Mouse (Mus musculus): ENCODE measurements at regions not wholly inside any gene's neighbourhood (a gene's known extent, or its start where the extent isn't known, plus 50 kb on each side); places are given as distances from the start of the nearest gene placed in this dataset.

DNA sequence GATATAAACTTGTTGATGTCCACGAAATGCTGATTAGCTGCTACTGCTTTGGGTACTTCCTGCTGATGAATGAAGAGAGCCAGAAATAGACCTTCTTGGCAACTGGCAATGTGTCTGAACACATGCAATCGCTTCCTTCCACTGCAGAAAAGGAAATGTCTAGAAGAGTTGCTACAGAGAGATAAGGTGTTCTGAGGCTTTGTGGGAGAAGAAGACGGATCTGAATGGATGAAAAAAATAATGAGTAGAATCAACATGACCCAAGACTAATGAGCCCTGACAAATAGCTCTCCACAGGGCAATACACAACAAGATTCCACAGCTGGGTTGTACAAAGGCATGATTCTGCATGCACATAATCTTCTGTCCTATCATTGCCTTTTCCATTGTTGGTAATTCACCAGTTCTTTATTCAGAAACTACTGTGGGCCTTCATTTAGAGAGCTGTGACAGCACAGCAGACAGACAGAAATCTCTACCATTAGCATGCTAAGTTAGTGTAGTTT is 268.7 kb upstream of the Klf6 start:
- Histone ChIP-seq H3K36me3 (replicated peaks; ENCODE audit: control insufficient read depth, insufficient read depth) (no peaks in the 10 kb centered on the region), H3K9me3 (ENCODE audit: control insufficient read depth, low read length) (no peaks in the 10 kb centered on the region), H3K4me3 (replicated peaks; ENCODE audit: low read length) (no peak overlapping the region), H3K27me3 (ENCODE audit: control insufficient read depth, insufficient read depth, low read length) (no peaks in the 10 kb centered on the region), H3K9ac (no peak overlapping the region), H3K4me2 (replicated peaks) (no peak overlapping the region), H3K27ac (no peak overlapping the region), H3K4me1 (replicated peaks; ENCODE audit: control insufficient read depth, insufficient read depth, low read length) (no peaks in the 10 kb centered on the region)
- ATAC-seq (ENCODE audit: low FRiP score) (no peak), DNase-seq (ENCODE audit: low spot score) (no peak)
- 43% methylated on average over 3 of the region's 3 CpGs for WGBS

DNA sequence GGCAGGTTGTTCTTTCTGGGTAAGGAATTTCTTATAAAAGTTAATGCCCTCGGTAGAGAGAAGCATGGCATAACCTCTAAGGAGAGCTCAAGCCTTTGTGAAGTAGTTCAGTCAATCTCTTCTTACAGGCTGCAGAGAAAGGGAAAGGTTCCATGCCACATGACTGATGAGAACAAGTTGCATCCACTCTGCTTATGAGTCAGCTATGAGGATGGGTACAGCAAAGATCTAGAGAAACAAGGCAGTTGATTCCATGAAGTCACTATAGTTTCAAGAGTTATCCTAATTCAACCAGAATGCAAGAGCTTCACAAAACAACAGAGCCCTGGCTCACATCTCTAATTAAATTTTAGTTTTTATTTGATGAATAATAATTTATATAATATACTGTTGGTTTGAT is 259.6 kb upstream of the Klf6 start:
- WGBS, result 94% methylated on average over 1 of the region's 1 CpGs
- ATAC-seq (ENCODE audit: low FRiP score), result no peak
- H3K4me2 ChIP-seq (replicated peaks), result no peak overlapping the region

DNA sequence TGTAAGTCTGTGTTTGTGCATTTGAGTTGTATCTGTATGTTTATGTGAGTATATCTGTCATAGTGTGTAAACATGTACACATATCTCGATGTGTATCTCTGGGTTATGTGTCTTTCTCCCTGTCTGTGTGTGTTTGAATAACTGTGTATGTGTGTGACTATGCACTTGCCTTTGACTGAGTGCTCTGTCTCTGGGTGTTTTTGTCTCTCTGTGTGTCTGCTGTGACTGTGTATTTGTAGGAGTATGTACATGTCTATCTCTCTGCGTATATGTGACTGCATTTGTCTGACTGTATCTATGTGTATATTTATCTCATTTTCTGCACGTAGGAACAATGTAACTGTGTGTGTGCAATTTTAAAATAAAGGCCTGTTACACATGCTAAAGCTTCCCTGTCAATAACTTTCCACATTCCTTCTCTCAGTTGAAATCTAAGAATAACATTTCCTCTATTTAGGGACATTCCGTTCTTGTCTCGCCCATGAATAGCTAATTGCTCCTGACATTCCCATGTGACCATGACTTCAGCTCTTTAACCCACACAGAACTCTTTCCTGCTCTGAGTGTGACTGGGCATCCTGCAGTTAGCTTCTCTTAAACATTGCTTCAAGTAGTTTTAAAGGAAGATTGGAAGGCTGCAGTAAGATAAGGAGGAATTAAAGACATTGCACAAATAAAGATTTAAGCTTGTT is 257.2 kb upstream of the Klf6 start:
- no peaks in the 10 kb centered on the region for H3K9me3 ChIP-seq (ENCODE audit: control insufficient read depth, low read length)
- no peak overlapping the region for H3K27ac ChIP-seq
- H3K9ac ChIP-seq, result no peak overlapping the region
- H3K4me1 ChIP-seq (replicated peaks; ENCODE audit: control insufficient read depth, insufficient read depth, low read length), result no peaks in the 10 kb centered on the region
- no peak overlapping the region for H3K4me2 ChIP-seq (replicated peaks)
- DNase-seq (ENCODE audit: low spot score) (no peak), ATAC-seq (ENCODE audit: low FRiP score) (no peak)
- no peaks in the 10 kb centered on the region for H3K27me3 ChIP-seq (ENCODE audit: control insufficient read depth, insufficient read depth, low read length)
- H3K4me3 ChIP-seq (replicated peaks; ENCODE audit: low read length), result no peak overlapping the region
- H3K36me3 ChIP-seq (replicated peaks; ENCODE audit: control insufficient read depth, insufficient read depth), result no peaks in the 10 kb centered on the region
- 63% methylated on average over 5 of the region's 5 CpGs for WGBS

More for the DNA sequence above, 259.6 kb upstream of the Klf6 start:
- Histone ChIP-seq H3K4me3 (replicated peaks; ENCODE audit: low read length) (no peak overlapping the region), H3K36me3 (replicated peaks; ENCODE audit: control insufficient read depth, insufficient read depth) (no peaks in the 10 kb centered on the region), H3K27ac (no peak overlapping the region), H3K4me1 (replicated peaks; ENCODE audit: control insufficient read depth, insufficient read depth, low read length) (no peaks in the 10 kb centered on the region), H3K9me3 (ENCODE audit: control insufficient read depth, low read length) (no peaks in the 10 kb centered on the region), H3K27me3 (ENCODE audit: control insufficient read depth, insufficient read depth, low read length) (no peaks in the 10 kb centered on the region), H3K9ac (no peak overlapping the region)
- no peak for DNase-seq (ENCODE audit: low spot score)

DNA sequence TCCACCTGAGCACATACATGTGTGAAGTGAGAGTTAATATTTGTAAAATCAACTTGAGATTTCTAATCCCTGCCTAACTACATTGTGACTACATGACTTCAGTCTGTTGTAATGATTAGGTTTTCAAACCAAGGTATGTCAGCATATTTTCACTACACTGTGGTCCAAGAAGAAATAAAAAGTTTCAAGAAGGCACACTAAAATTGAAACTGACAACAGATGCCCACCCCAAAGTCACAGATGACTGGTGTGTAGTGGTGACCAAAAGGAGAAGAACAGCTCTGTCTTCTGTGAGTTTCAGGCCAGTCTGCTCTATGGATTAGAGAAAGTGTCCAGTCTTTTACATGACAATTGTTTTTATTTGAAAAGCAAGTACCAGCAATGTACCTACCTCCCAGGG is 255.9 kb upstream of the Klf6 start:
- DNase-seq (ENCODE audit: low spot score) (no peak), ATAC-seq (ENCODE audit: low FRiP score) (no peak)
- H3K9ac ChIP-seq, result no peak overlapping the region
- no peak overlapping the region for H3K27ac ChIP-seq
- H3K27me3 ChIP-seq (ENCODE audit: control insufficient read depth, insufficient read depth, low read length), result no peaks in the 10 kb centered on the region
- no peaks in the 10 kb centered on the region for H3K4me1 ChIP-seq (replicated peaks; ENCODE audit: control insufficient read depth, insufficient read depth, low read length)
- no peaks in the 10 kb centered on the region for H3K36me3 ChIP-seq (replicated peaks; ENCODE audit: control insufficient read depth, insufficient read depth)
- H3K4me3 ChIP-seq (replicated peaks; ENCODE audit: low read length), result no peak overlapping the region
- no peak overlapping the region for H3K4me2 ChIP-seq (replicated peaks)
- no peaks in the 10 kb centered on the region for H3K9me3 ChIP-seq (ENCODE audit: control insufficient read depth, low read length)

DNA sequence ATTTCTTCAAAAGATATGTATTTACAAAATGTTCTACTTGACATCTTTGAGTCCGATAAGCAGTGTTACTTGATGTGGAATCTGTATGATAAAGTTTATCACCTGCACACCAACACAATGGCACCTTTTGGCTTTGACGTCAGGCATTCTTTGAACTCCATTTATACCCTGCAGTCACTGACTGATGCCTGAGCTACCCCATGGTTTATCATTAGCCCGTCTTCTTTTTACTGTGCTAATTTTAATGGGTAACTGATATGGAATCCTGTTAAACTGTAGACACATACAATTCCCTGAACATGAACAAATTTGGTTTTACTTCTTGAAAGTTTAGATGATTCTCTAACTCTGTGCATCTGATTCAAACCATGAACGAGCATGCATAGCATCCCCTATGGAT is 253.8 kb upstream of the Klf6 start:
- Histone ChIP-seq H3K4me2 (replicated peaks) (no peak overlapping the region), H3K4me3 (replicated peaks; ENCODE audit: low read length) (no peak overlapping the region), H3K27me3 (ENCODE audit: control insufficient read depth, insufficient read depth, low read length) (no peaks in the 10 kb centered on the region), H3K36me3 (replicated peaks; ENCODE audit: control insufficient read depth, insufficient read depth) (no peaks in the 10 kb centered on the region), H3K9ac (no peak overlapping the region), H3K9me3 (ENCODE audit: control insufficient read depth, low read length) (no peaks in the 10 kb centered on the region), H3K4me1 (replicated peaks; ENCODE audit: control insufficient read depth, insufficient read depth, low read length) (no peaks in the 10 kb centered on the region), H3K27ac (no peak overlapping the region)
- no peak for ATAC-seq (ENCODE audit: low FRiP score)
- no peak for DNase-seq (ENCODE audit: low spot score)
- WGBS, result 83% methylated on average over 4 of the region's 4 CpGs

DNA sequence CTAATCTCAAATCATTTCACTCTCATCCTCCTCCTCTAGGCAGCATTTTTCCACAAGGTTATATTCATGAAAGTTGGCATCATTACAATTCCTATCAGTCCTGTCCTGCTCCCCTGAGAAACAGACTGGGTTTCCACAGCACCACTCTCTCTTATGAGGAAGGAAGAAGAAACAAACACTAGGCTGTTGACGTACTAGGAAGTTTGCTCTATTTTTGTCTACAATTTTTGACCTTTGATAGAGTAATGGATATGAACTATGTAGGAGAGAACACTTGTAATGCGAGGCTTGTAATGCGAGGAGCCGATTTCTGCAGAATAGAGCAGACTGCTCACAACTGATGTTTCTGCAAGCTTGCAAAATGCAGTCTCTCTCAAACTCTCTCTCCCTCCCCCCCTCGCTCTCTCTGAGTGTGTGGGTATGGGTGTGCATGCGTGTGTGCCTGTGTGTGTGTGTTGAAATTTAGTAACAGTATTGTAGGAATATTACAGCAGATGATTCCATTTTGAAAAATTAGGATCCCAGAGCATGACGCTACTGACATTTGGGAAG is 247.0 kb upstream of the Klf6 start:
- Histone ChIP-seq H3K9ac (no peak overlapping the region), H3K36me3 (replicated peaks; ENCODE audit: control insufficient read depth, insufficient read depth) (no peaks in the 10 kb centered on the region), H3K4me3 (replicated peaks; ENCODE audit: low read length) (no peak overlapping the region), H3K9me3 (ENCODE audit: control insufficient read depth, low read length) (no peaks in the 10 kb centered on the region), H3K27ac (no peak overlapping the region), H3K27me3 (ENCODE audit: control insufficient read depth, insufficient read depth, low read length) (no peaks in the 10 kb centered on the region), H3K4me1 (replicated peaks; ENCODE audit: control insufficient read depth, insufficient read depth, low read length) (no peaks in the 10 kb centered on the region), H3K4me2 (replicated peaks) (no peak overlapping the region)
- 0 out of 2 replicates have a peak, but pooled peaks have one; percentile 51 for ATAC-seq (ENCODE audit: low FRiP score)
- no peak for DNase-seq (ENCODE audit: low spot score)
- 78% methylated on average over 7 of the region's 7 CpGs for WGBS

DNA sequence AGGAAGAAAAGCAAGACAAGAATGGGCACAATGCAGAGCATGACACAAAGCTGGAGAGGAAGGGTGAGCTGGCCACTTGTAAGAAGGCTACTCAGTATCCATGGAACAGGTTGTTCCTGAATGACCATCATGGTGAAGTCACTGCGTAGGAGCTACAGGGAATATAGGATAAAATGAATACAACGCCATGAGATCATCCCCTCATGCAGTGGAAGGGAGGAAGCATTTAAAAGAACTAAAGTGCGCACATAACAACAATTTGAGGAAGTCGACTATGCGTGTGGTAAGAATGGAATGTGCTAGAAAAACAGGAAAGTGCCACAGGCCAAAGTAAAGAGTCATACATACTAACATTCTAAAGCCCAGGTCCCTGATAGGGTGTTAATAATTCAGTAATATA is 246.4 kb upstream of the Klf6 start:
- no peak overlapping the region for H3K4me2 ChIP-seq (replicated peaks)
- no peak overlapping the region for H3K27ac ChIP-seq
- H3K4me3 ChIP-seq (replicated peaks; ENCODE audit: low read length), result no peak overlapping the region
- H3K9ac ChIP-seq, result no peak overlapping the region
- H3K27me3 ChIP-seq (ENCODE audit: control insufficient read depth, insufficient read depth, low read length), result no peaks in the 10 kb centered on the region
- no peaks in the 10 kb centered on the region for H3K9me3 ChIP-seq (ENCODE audit: control insufficient read depth, low read length)
- DNase-seq (ENCODE audit: low spot score) (no peak), ATAC-seq (ENCODE audit: low FRiP score) (0 out of 2 replicates have a peak, but pooled peaks have one; percentile 2)
- no peaks in the 10 kb centered on the region for H3K4me1 ChIP-seq (replicated peaks; ENCODE audit: control insufficient read depth, insufficient read depth, low read length)
- H3K36me3 ChIP-seq (replicated peaks; ENCODE audit: control insufficient read depth, insufficient read depth), result no peaks in the 10 kb centered on the region
- WGBS, result 83% methylated on average over 5 of the region's 5 CpGs

DNA sequence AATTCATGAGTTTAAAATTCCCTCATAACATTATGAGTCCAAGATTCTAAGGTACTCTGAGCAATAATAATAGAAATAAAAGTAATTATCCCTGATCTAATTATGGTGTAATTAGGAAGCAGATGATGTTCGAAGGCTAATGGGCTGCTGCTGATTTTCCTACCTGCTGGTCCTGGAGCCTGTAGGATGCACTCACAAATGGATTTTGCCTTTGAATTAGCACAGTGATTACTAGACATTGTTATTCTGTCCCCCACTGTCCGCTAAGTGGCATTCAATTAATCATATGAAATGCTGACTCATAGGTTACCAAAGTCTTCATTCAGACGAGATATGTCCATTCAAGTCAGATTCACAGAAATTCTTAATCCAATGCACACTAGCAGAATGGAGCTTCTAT is 246.0 kb upstream of the Klf6 start:
- H3K4me1 ChIP-seq (replicated peaks; ENCODE audit: control insufficient read depth, insufficient read depth, low read length), result no peaks in the 10 kb centered on the region
- DNase-seq (ENCODE audit: low spot score) (no peak), ATAC-seq (ENCODE audit: low FRiP score) (peak; percentile 57; the same call in 1 of the 2 replicates)
- H3K36me3 ChIP-seq (replicated peaks; ENCODE audit: control insufficient read depth, insufficient read depth), result no peaks in the 10 kb centered on the region
- no peak overlapping the region for H3K27ac ChIP-seq
- no peaks in the 10 kb centered on the region for H3K27me3 ChIP-seq (ENCODE audit: control insufficient read depth, insufficient read depth, low read length)
- H3K9me3 ChIP-seq (ENCODE audit: control insufficient read depth, low read length), result no peaks in the 10 kb centered on the region
- WGBS, result 46% methylated on average over 3 of the region's 3 CpGs
- no peak overlapping the region for H3K4me2 ChIP-seq (replicated peaks)
- no peak overlapping the region for H3K9ac ChIP-seq
- no peak overlapping the region for H3K4me3 ChIP-seq (replicated peaks; ENCODE audit: low read length)

DNA sequence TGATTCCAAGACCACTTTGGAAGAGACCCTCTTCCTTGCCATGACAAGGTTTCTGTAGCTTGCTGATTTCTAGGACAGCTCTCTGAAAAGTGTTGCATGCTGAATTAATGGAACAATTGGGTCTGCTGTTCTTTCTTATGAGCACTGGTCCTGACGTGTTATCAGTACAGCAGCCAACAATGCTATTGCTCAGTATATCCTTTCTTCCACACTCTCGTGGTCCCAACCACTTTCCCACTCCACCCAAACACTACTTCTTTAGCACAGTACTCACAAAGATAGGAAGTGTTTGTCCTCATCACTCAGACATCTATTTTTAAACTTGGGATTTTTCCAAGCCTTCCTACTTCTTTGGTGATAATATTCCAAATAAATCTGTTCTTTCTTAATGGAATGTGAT is 233.2 kb upstream of the Klf6 start:
- Histone ChIP-seq H3K27me3 (ENCODE audit: control insufficient read depth, insufficient read depth, low read length) (no peaks in the 10 kb centered on the region), H3K4me3 (replicated peaks; ENCODE audit: low read length) (no peak overlapping the region), H3K4me2 (replicated peaks) (no peak overlapping the region), H3K36me3 (replicated peaks; ENCODE audit: control insufficient read depth, insufficient read depth) (no peaks in the 10 kb centered on the region), H3K27ac (no peak overlapping the region), H3K9me3 (ENCODE audit: control insufficient read depth, low read length) (no peaks in the 10 kb centered on the region), H3K4me1 (replicated peaks; ENCODE audit: control insufficient read depth, insufficient read depth, low read length) (no peaks in the 10 kb centered on the region), H3K9ac (no peak overlapping the region)
- ATAC-seq (ENCODE audit: low FRiP score) (no peak), DNase-seq (ENCODE audit: low spot score) (no peak)
- 58% methylated on average over 2 of the region's 2 CpGs for WGBS

All from hindbrain, embryonic 14.5 days (tissue).